Mouse (Mus musculus): ENCODE measurements around the gene Dzip1.

Gene Dzip1

DNA sequence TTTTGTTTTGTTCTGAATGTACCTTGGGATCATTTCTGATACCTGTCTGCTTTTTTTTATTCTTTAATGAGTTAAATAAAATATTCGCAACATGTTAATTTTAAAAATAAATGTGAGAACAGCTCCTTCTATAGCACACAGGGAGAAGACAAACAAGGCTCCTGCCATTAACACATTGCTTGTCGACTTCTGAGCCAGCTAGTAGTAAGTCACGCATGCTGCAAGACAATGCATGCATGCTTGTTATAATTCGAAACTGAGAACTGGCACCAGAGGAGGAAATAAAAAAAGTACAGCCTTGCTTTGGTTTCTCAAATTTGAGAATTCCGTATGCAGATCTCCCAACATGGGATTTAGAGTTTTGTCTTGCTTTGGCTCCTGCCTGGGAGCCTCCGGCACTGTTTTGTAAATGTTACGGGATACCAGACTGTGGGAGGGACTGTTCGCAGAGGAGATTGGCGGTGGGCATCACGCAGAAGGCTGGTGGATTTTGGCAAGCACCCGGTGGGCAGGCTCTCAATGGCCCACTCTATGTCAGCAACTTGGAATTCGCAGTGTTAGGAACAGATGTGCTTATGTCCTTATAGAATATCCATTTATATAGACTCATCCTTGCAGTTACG lies 57.0 kb downstream of the Dzip1 start:
- DNase-seq (ENCODE audit: low read depth), result no peak

DNA sequence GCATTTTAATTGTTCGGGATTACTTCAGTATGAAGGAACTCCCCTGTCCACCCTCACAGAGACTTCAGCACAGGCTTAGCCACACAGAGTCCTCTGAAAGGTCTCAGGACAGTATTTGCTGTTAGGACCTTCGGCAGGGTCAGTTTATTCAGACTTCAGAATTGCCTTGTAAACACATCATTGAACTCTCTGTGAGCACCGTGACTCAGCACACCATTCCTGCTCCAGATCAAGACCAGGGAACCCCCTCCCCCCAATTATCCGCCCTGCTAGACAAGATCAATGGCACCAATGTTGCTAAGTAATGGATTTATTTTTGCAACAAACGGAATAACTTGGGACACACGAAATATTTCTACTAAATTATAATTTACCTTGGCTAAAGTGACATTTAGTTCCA lies 57.9 kb downstream of the Dzip1 start:
- no peak for DNase-seq (ENCODE audit: low read depth)

GRCm38 (mm10) chr14:118866014-118866811 lies 59.0 kb downstream of the Dzip1 start:
- DNase-seq (ENCODE audit: low read depth), result no peak

- DNase-seq (ENCODE audit: low read depth), result no peak
These were observed 60.4 kb downstream of the Dzip1 start for GRCm38 (mm10) chr14:118864905-118865304.

GRCm38 (mm10) chr14:118862253-118862652 lies 63.0 kb downstream of the Dzip1 start:
- DNase-seq (ENCODE audit: low read depth), result no peak

DNA sequence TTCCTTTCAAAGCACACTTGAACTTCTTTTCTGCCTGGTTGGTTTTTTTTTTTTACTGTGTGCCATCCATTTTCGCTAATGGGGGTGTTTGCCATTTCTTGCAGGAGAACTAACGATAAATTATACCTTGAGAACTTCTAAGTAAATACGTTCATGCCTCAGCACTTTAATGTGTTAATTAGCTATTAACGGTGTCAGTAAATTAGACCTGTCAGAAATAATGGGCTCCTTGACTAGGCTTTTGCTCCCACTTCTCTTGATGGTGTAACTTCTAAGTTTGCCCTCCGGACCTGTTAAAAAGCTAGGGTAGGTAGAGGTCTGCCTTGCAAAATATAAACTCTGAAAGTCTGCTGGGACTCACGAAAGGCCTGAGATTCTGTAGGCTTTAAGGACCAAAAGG lies 66.9 kb downstream of the Dzip1 start:
- DNase-seq (ENCODE audit: low read depth), result no peak

DNA sequence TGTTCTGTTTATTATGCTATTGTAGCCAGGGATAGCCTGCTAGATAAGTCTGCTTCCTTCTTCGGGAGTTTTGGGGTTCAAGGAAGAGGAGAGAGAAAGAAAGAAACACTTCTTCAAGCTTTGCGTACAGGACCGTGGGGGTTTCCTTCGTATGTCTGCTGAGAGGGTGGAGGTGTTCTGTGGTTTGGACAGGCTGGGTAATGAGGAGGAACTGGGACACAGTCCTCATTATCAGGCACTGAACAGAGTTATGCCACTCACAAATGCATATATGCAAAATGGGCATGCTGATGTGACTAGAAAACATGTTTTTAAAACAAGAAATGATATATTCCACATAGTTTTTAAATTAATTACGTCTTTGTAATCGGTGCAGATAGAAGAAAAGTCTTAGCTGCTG lies 68.7 kb downstream of the Dzip1 start:
- no peak for DNase-seq (ENCODE audit: low read depth)

DNA sequence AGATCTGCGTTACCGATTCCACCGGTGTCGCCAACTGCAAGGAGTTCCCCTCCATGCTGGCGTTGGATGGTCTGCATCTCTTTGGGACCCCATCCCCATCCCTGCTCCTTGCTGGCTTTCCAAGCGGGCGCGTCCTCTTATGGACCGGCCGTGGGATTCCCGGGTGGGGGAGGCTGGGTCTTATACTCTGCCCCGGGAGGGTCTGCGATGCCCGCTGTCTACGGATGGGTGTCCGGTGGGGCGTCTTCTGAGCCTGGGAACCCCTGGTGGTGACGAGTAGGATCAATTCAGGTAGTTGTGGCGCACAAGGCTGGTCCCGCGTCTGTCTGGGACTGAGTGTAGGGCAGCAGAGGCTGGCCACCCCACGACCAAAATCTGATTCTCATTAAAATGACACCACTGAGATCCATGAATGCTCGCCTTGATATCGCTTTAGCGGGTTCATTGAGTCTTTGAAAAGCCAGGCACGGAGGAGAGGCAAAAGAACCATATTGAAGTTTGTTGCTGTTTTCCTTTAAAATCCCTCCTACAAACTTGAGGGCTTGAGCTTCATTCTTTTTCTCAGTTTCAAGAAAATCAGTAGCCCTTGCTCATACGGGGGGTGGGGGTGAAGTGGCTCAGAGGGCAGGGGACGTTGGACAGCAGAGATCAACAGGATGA lies 70.0 kb downstream of the Dzip1 start:
- no peak for DNase-seq (ENCODE audit: low read depth)

GRCm38 (mm10) chr14:118854371-118855114 lies 70.7 kb downstream of the Dzip1 start:
- DNase-seq (ENCODE audit: low read depth), result no peak

- DNase-seq (ENCODE audit: low read depth), result no peak
These were observed 73.7 kb downstream of the Dzip1 start for GRCm38 (mm10) chr14:118851496-118852107.

- DNase-seq (ENCODE audit: low read depth), result no peak
These were observed 74.6 kb downstream of the Dzip1 start for GRCm38 (mm10) chr14:118850696-118851035.

DNA sequence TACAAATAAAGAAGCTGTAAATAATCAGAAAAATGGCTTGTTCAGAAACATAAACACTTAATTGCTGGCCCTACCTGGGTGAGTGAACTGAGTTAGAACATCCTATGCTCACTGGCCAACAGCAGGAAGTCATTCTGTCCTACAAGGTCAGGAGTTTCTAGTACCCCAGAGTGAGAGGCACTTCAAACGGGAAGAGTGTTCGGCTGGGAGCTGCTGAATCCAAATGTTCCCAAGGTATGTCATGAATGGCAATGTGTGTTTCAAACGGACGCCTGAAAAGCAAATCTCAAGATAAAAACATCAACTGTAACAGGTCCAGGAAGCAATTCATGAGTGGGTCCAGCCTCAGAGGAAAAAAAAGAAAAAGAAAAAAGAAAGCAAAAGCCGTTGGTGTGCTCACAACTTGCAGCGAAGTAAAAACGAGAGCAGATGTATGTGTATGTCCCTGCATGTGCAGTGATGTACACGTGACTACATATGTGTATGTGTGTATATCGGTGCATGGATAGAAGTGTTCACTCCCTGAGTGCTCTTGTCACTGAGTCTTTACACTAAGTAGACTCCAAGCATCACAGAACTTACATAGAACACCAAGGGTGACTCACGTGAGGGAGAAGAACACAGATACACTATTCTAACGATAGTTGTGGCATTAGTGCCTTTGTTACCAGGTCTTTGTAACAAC lies 75.1 kb downstream of the Dzip1 start:
- DNase-seq (ENCODE audit: low read depth), result no peak

DNA sequence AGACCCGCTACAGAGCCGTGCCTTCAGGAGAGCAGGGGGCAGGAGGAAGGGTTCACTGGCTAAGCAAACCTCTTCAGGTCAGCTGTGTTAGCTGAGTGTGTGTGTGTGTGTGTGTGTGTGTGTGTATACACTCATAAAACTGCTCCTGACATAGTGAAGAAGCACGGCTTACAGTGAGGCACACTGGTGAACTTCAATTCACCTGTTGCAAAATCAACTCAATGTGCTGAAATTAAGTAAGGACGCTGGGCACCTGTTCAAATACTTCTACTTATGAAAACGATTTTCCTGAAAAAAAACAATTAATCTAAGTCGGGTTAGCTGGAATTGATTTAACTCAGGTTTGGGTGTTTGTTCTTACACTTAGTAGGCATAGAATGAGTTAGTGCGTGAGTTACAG lies 77.1 kb downstream of the Dzip1 start:
- DNase-seq (ENCODE audit: low read depth), result no peak

GRCm38 (mm10) chr14:118846834-118847233 lies 78.4 kb downstream of the Dzip1 start:
- DNase-seq (ENCODE audit: low read depth), result no peak

DNA sequence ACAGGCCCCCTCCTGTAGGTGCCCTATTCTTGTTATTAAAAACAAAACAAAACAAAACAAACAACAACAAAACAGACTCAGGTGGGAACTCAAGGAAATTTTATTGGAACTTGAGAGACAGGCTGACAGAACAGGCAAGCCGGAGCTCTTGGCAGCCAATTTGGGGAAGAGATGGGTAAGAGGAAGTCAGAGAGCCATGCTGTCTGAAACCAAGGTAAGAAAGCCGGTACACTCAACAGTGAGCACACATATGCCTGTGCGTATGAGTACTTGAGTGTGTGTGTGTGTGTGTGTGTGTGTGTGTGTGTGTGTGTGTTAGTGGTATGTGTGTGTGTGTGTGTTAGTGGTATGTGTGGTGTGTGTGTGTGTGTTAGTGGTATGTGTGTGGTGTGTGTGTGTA lies 82.9 kb downstream of the Dzip1 start:
- no peak for DNase-seq (ENCODE audit: low read depth)

DNA sequence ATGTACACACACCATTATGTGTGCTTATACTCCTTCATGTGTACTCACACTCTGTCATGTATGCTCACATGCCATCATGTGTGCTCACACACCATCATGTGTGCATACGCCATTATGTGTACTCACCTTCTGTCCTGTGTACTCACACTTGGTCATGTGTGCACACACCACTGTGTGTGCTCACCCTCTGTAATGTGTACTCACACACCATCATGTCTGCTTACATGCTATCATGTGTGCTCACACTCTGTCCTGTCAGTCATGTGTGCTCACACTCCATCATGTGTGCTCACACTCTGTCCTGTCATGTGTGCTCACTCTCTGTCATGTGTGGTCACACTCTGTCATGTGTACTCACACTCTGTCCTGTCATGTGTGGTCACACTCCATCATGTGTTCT lies 85.2 kb downstream of the Dzip1 start:
- DNase-seq (ENCODE audit: low read depth), result no peak

GRCm38 (mm10) chr14:118839416-118839815 lies 85.8 kb downstream of the Dzip1 start:
- DNase-seq (ENCODE audit: low read depth), result no peak

- no peak for DNase-seq (ENCODE audit: low read depth)
These were observed 86.6 kb downstream of the Dzip1 start for GRCm38 (mm10) chr14:118838556-118839120.

- DNase-seq (ENCODE audit: low read depth), result no peak
These were observed 88.5 kb downstream of the Dzip1 start for GRCm38 (mm10) chr14:118836754-118837153.

- no peak for DNase-seq (ENCODE audit: low read depth)
These were observed 89.1 kb downstream of the Dzip1 start for GRCm38 (mm10) chr14:118836145-118836544.

- no peak for DNase-seq (ENCODE audit: low read depth)
These were observed 90.9 kb downstream of the Dzip1 start for GRCm38 (mm10) chr14:118834313-118834712.
